Comparison of ENCODE assay signal across 14 mouse cellular contexts in genomic region chr4:111443906-111444615, GRCm38 (mm10). TPM values are rescaled to one million over a fixed set of nuclear protein-coding genes. Genes with fewer than 3 reads are reported as not detected.
DNase-seq lines count a peak whose midpoint lies in the region; ATAC-seq lines count a peak whose summit lies in the region.
"Had no signal": no experiment of that assay in that cellular context is flagged by ENCODE, and none has a peak within 500 bp of the region (broad histone marks: within the 10 kb centered on the region; RNA-seq: fewer than 3 reads in every experiment).

No protein-coding gene starts in this region.

- no peak for DNase-seq in neural tube, embryonic 11.5 days (ENCODE audit: low spot score)
- DNase-seq in neural tube, embryonic 10.5 days (ENCODE audit: extremely low spot score, low spot score) = no peak
- no peak for DNase-seq in forebrain, embryonic 11.5 days (ENCODE audit: low spot score)
- DNase-seq in adipocyte (ENCODE audit: low spot score) = no peak
- DNase-seq in layer of hippocampus, postnatal 10 days (ENCODE audit: low spot score in 2 of 2) = no peak
- no peak for DNase-seq in thymus, postnatal 36 days
- DNase-seq: gastrocnemius, adult 2 months; kidney, adult 8-10 months; right cerebral cortex, postnatal 4 days had no signal

- no peaks in the 10 kb centered on the region for H3K9me3 ChIP-seq in neural tube, embryonic 11.5 days (ENCODE audit: control insufficient read depth, low read length)
- no peaks in the 10 kb centered on the region for H3K9me3 ChIP-seq in forebrain, embryonic 11.5 days (ENCODE audit: control insufficient read depth, low read length)
- no peaks in the 10 kb centered on the region for H3K9me3 ChIP-seq in hindbrain, embryonic 13.5 days
- H3K9me3 ChIP-seq in neural tube, embryonic 12.5 days = no peaks in the 10 kb centered on the region
- H3K9me3 ChIP-seq: heart, embryonic 12.5 days; limb, embryonic 15.5 days; lung, embryonic 15.5 days had no signal

- H3K36me3 ChIP-seq in neural tube, embryonic 11.5 days (ENCODE audit: control insufficient read depth, insufficient read depth, low read length) = no peaks in the 10 kb centered on the region
- no peaks in the 10 kb centered on the region for H3K36me3 ChIP-seq in forebrain, embryonic 11.5 days (ENCODE audit: control insufficient read depth, insufficient read depth, low read length)
- H3K36me3 ChIP-seq in hindbrain, embryonic 13.5 days = peaks cover 25% of the 10 kb centered on the region
- H3K36me3 ChIP-seq in neural tube, embryonic 12.5 days = peaks cover 16% of the 10 kb centered on the region; the same call in 1 of the 2 replicates
- H3K36me3 ChIP-seq: lung, embryonic 15.5 days had no signal

- H3K27me3 ChIP-seq in neural tube, embryonic 11.5 days (ENCODE audit: control insufficient read depth, insufficient read depth, low read length) = no peaks in the 10 kb centered on the region
- peaks cover 2% of the 10 kb centered on the region; the same call in 1 of the 2 replicates for H3K27me3 ChIP-seq in forebrain, embryonic 11.5 days (ENCODE audit: control insufficient read depth, insufficient read depth, low read length)
- H3K27me3 ChIP-seq in hindbrain, embryonic 13.5 days = no peaks in the 10 kb centered on the region
- H3K27me3 ChIP-seq in neural tube, embryonic 12.5 days (replicated peaks) = no peaks in the 10 kb centered on the region
- H3K27me3 ChIP-seq: heart, embryonic 12.5 days; limb, embryonic 15.5 days; lung, embryonic 15.5 days had no signal

- H3K4me2 ChIP-seq in neural tube, embryonic 11.5 days (ENCODE audit: low read depth) = no peak overlapping the region
- 0 out of 2 replicates have a peak overlapping the region, but pooled peaks have one; percentile 11 for H3K4me2 ChIP-seq in forebrain, embryonic 11.5 days (ENCODE audit: low read depth, low read length, severe bottlenecking)
- H3K4me2 ChIP-seq in hindbrain, embryonic 13.5 days = no peak overlapping the region
- no peak overlapping the region for H3K4me2 ChIP-seq in neural tube, embryonic 12.5 days (replicated peaks)
- H3K4me2 ChIP-seq: heart, embryonic 12.5 days; limb, embryonic 15.5 days; lung, embryonic 15.5 days had no signal

- peaks cover 9% of the 10 kb centered on the region for H3K4me1 ChIP-seq in neural tube, embryonic 11.5 days (ENCODE audit: control insufficient read depth, insufficient read depth, low read length)
- peaks cover 11% of the 10 kb centered on the region; the same call in 1 of the 2 replicates for H3K4me1 ChIP-seq in forebrain, embryonic 11.5 days (replicated peaks; ENCODE audit: control insufficient read depth, insufficient read depth, low read length)
- H3K4me1 ChIP-seq in hindbrain, embryonic 13.5 days (replicated peaks) = peaks cover 47% of the 10 kb centered on the region
- H3K4me1 ChIP-seq in neural tube, embryonic 12.5 days = peaks cover 37% of the 10 kb centered on the region

- no peak overlapping the region for H3K9ac ChIP-seq in neural tube, embryonic 11.5 days (ENCODE audit: low read length)
- no peak overlapping the region for H3K9ac ChIP-seq in forebrain, embryonic 11.5 days (ENCODE audit: low read length)
- H3K9ac ChIP-seq in hindbrain, embryonic 13.5 days = no peak overlapping the region
- no peak overlapping the region for H3K9ac ChIP-seq in neural tube, embryonic 12.5 days
- H3K9ac ChIP-seq: heart, embryonic 12.5 days; limb, embryonic 15.5 days; lung, embryonic 15.5 days had no signal

- ATAC-seq in neural tube, embryonic 11.5 days (ENCODE audit: insufficient read depth, low FRiP score, low TSS enrichment) = peak; percentile 63
- ATAC-seq in forebrain, embryonic 11.5 days (replicated peaks; ENCODE audit: low FRiP score) = peak; percentile 72
- peak; percentile 60 for ATAC-seq in hindbrain, embryonic 13.5 days (ENCODE audit: low FRiP score)
- peak; percentile 72 for ATAC-seq in neural tube, embryonic 12.5 days (ENCODE audit: low FRiP score, low read depth)

- H3K27ac ChIP-seq in neural tube, embryonic 11.5 days (ENCODE audit: low read depth, low read length) = peak overlapping the region; percentile 60
- 0 out of 2 replicates have a peak overlapping the region, but pooled peaks have one; percentile 46 for H3K27ac ChIP-seq in forebrain, embryonic 11.5 days (ENCODE audit: low read depth, low read length)
- H3K27ac ChIP-seq in hindbrain, embryonic 13.5 days = peak overlapping the region; percentile 86
- peak overlapping the region; percentile 53; the same call in 1 of the 2 replicates for H3K27ac ChIP-seq in neural tube, embryonic 12.5 days
- H3K27ac ChIP-seq: gastrocnemius, adult 2 months; limb, embryonic 15.5 days; lung, embryonic 15.5 days had no signal

- 64% methylated on average over 10 of the region's 10 CpGs for WGBS in neural tube, embryonic 11.5 days
- 36% methylated on average over 10 of the region's 10 CpGs for WGBS in forebrain, embryonic 11.5 days
- 33% methylated on average over 10 of the region's 10 CpGs for WGBS in hindbrain, embryonic 13.5 days
- 50% methylated on average over 10 of the region's 10 CpGs for WGBS in neural tube, embryonic 12.5 days

- H3K4me3 ChIP-seq in neural tube, embryonic 11.5 days (ENCODE audit: low read depth, low read length) = no peak overlapping the region
- no peak overlapping the region for H3K4me3 ChIP-seq in forebrain, embryonic 11.5 days (ENCODE audit: low read depth, low read length)
- no peak overlapping the region for H3K4me3 ChIP-seq in hindbrain, embryonic 13.5 days
- H3K4me3 ChIP-seq in neural tube, embryonic 12.5 days = no peak overlapping the region
- H3K4me3 ChIP-seq: gastrocnemius, adult 2 months; heart, embryonic 12.5 days; limb, embryonic 15.5 days; lung, embryonic 15.5 days had no signal

RNA-seq across cellular contexts. Expression of gene Bend5, which starts 29.3 kb away (rescaled TPM):
- 42.4 and 43.2 TPM in 2 replicates for polyA plus RNA-seq in neural tube, embryonic 11.5 days (2014; fragmentation: Nextera tagmentation; extraction: Ambion mirVana)
- polyA plus RNA-seq in forebrain, embryonic 11.5 days (2014; fragmentation: Nextera tagmentation; extraction: Ambion mirVana) = 33.1 and 34.4 TPM in 2 replicates
- polyA plus RNA-seq in hindbrain, embryonic 13.5 days (2015; fragmentation: Nextera tagmentation; extraction: Ambion mirVana) = 74.9 and 76.4 TPM in 2 replicates
- polyA plus RNA-seq in neural tube, embryonic 12.5 days (2016; fragmentation: Nextera tagmentation; extraction: Ambion mirVana) = 57.3 and 65.8 TPM in 2 replicates
- total RNA-seq in layer of hippocampus, postnatal 10 days (2021) = 10 to 100 TPM; 15.7 to 16.0 TPM
